Mouse (Mus musculus) left cerebral cortex, adult 6 months (tissue): Measurements from ENCODE around the gene Thada. TPM values are rescaled to one million over a fixed set of nuclear protein-coding genes. Genes with fewer than 3 reads are reported as not detected.

ENCODE experiments used
- long read RNA-seq, 2 experiments: library from polyadenylated mRNA; unstranded; transcript quantifications; one replicate each; pipeline ENCODE4 v2.0.0; 2019 to 2020
- polyA plus RNA-seq: library from polyadenylated mRNA; unstranded; fragments of <200 nt; fragmentation: Nextera tagmentation; gene quantifications from 2 replicates; pipeline ENCODE4 v1.2.3, GENCODE M21; 2021

Thada gene
- polyA plus RNA-seq, result 2.2 and 2.3 TPM in 2 replicates
- long read RNA-seq, experiment 1, full-length matches to known transcripts, result 1 of 11 reads
- long read RNA-seq, experiment 1, partial matches to known transcripts, result 4 of 11 reads
- long read RNA-seq, experiment 1, other reads (novel, unspliced or antisense), result 6 of 11 reads
- long read RNA-seq, experiment 2, partial matches to known transcripts, result 2 of 3 reads
- long read RNA-seq, experiment 2, other reads (novel, unspliced or antisense), result 1 of 3 reads

GRCm38 (mm10) chr17:84465753-84466608 is at the start of gene Thada:
TSS of gene Thada (minus strand) at chr17:84466205.

DNA sequence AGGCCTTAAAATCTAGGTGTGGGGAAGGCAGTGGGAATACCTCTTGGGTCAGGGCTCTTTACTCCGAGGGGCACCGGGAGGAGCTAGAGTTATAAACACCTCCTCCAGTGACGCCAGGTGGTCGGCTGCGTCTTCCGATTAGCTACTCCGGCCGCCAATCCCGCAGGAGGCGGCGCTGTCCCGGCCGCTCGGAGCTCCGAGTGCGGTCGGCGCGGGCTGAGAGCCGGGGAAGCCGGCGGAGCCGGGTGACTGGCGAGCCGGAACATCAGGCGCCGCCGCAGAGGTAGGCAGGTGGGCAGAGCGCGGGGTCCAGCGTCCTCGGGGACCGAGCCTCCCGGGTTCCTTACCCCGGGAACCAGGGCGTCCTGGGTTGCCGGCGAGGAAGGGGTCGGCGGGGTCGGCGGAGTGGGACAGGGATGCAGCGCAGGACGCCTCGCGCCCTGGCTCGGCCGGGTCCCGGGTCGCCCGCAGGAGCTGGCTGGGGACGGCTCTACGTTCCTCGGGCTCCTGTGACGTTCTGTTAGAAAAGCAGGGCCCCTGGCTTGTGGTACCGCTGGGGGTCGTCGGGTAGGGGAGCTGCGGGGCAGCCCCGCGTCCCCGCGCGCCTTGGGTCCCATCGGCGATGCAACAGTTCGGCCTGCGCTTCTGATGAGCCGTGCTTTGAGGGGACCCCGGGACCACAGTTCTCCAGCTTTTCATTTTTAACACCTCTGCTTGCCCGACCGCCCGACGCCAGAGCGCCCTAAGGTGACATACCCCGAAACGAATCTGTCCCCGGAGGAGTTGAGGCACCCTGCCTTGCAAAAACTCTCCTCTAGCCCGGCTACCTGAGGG is 45.9 kb upstream of the Thada start, which contains the start of gene Plekhh2:
Gene Plekhh2, plus strand, starts transcription at position 214 of the 834 bp plus-strand sequence.

GRCm38 (mm10) chr17:84187727-84188373 is 278.2 kb downstream of the Thada start, which contains the start of gene Zfp36l2:
TSS of gene Zfp36l2 (minus strand) at chr17:84187947.

Other genes starting within 250 kb of the Thada start
- 0.92 and 2.0 TPM in 2 replicates for gene Plekhh2, start 45.7 kb upstream of the Thada start, polyA plus RNA-seq
- 30.3 and 34.3 TPM in 2 replicates for gene Dync2li1, start 160.3 kb upstream of the Thada start, polyA plus RNA-seq
- not detected in 2 replicates for gene Abcg8, start 210.1 kb upstream of the Thada start, polyA plus RNA-seq
- not detected in 2 replicates for gene Abcg5, start 216.8 kb upstream of the Thada start, polyA plus RNA-seq